Mouse (Mus musculus) MEL (cell line): ENCODE measurements around the gene Tmem54. TPM values are rescaled to one million over a fixed set of nuclear protein-coding genes. Genes with fewer than 3 reads are reported as not detected.

Source experiments
- DNase-seq: peaks from one replicate; pipeline ENCODE4 v3.0.0; 2011; ENCODE audit warnings: low read depth, low spot score
- H3K27ac ChIP-seq: 2 replicates; pipeline ENCODE4 v1.5.1; 2012; ENCODE audit warnings: low read depth, mild to moderate bottlenecking, control low read depth, low read length, moderate library complexity; ENCODE audit not compliant: control insufficient read depth
- H3K27me3 ChIP-seq, 2 experiments: fragments of 150-350 bp in 1 of 2; sonication (generic) in 1 of 2; 2 replicates each; pipeline ENCODE4 v1.6.1; 2012; ENCODE audit warnings: low read length in 2 of 2, mild to moderate bottlenecking in 2 of 2, improper control_type of control experiment in 1 of 2, moderate library complexity in 1 of 2; ENCODE audit not compliant: insufficient read depth in 2 of 2, control insufficient read depth in 1 of 2
- H3K36me3 ChIP-seq, 2 experiments: 2 replicates each; pipeline ENCODE4 v1.6.1; 2012 to 2014; ENCODE audit warnings: low read length in 2 of 2, improper control_type of control experiment in 1 of 2, inconsistent platforms in 1 of 2, mild to moderate bottlenecking in 1 of 2; ENCODE audit not compliant: insufficient read depth in 2 of 2, control insufficient read depth in 1 of 2
- H3K4me1 ChIP-seq, 2 experiments: fragments of 150-350 bp in 1 of 2; sonication (generic) in 1 of 2; 2 replicates each; pipeline ENCODE4 v1.6.1; 2012; ENCODE audit warnings: low read length in 2 of 2, improper control_type of control experiment in 1 of 2, mild to moderate bottlenecking in 1 of 2; ENCODE audit not compliant: insufficient read depth in 2 of 2, control insufficient read depth in 1 of 2
- H3K4me3 ChIP-seq, 2 experiments: fragments of 150-350 bp in 1 of 2; sonication (generic) in 1 of 2; 2 replicates each; pipeline ENCODE4 v1.5.1; 2012; ENCODE audit warnings: low read depth in 2 of 2, low read length in 2 of 2, mild to moderate bottlenecking in 2 of 2, moderate library complexity in 2 of 2, control low read depth in 1 of 2, improper control_type of control experiment in 1 of 2; ENCODE audit not compliant: control insufficient read depth in 1 of 2, insufficient read depth in 1 of 2
- H3K79me2 ChIP-seq: 2 replicates; pipeline ENCODE4 v1.6.1; 2012; ENCODE audit warnings: mild to moderate bottlenecking, low read length, moderate library complexity; ENCODE audit not compliant: control insufficient read depth, poor library complexity, insufficient read depth
- H3K9ac ChIP-seq: 2 replicates; pipeline ENCODE4 v1.6.1; 2012; ENCODE audit warnings: low read depth, mild to moderate bottlenecking, control low read depth, low read length, moderate library complexity; ENCODE audit not compliant: control insufficient read depth, poor library complexity, severe bottlenecking
- H3K9me3 ChIP-seq: fragments of 150-350 bp; sonication (generic); replicated peaks from 2 replicates; pipeline ENCODE4 v1.6.1; 2012; ENCODE audit warnings: mild to moderate bottlenecking, low read length, improper control_type of control experiment, moderate library complexity; ENCODE audit not compliant: insufficient read depth
- CHD1 ChIP-seq: IDR thresholded peaks from 2 replicates; pipeline ENCODE4 v1.6.1; 2012; ENCODE audit warnings: low read depth, mild to moderate bottlenecking, inconsistent platforms, low read length, improper control_type of control experiment
- CHD2 ChIP-seq: IDR thresholded peaks from 2 replicates; pipeline ENCODE4 v1.6.1; 2011; ENCODE audit warnings: low read length, improper control_type of control experiment
- CTCF ChIP-seq, 3 experiments: IDR thresholded peaks in 2 of 3; conservative IDR thresholded peaks in 1 of 3; 2 replicates each; pipeline ENCODE4 v1.5.1; 2011 to 2012; ENCODE audit warnings: low read length in 3 of 3, low read depth in 2 of 3, mild to moderate bottlenecking in 2 of 3, improper control_type of control experiment in 1 of 3, inconsistent platforms in 1 of 3, mixed read lengths in 1 of 3, moderate library complexity in 1 of 3; ENCODE audit not compliant: control insufficient read depth in 1 of 3, insufficient read depth in 1 of 3, poor library complexity in 1 of 3, severe bottlenecking in 1 of 3
- E2F4 ChIP-seq: IDR thresholded peaks from 2 replicates; pipeline ENCODE4 v1.6.1; 2011; ENCODE audit warnings: low read depth, low read length, improper control_type of control experiment, borderline replicate concordance
- GABPA ChIP-seq: IDR thresholded peaks from 2 replicates; pipeline ENCODE4 v1.6.1; 2012; ENCODE audit warnings: low read depth, mild to moderate bottlenecking, inconsistent platforms, low read length, improper control_type of control experiment, moderate library complexity
- JUND ChIP-seq: IDR thresholded peaks from 2 replicates; pipeline ENCODE4 v1.6.1; 2011; ENCODE audit warnings: low read depth, mild to moderate bottlenecking, improper control_type of control experiment, low read length
- KAT2A ChIP-seq: conservative IDR thresholded peaks from 2 replicates; pipeline ENCODE4 v1.6.1; 2012; ENCODE audit warnings: low read depth, low read length, improper control_type of control experiment, inconsistent platforms
- MAX ChIP-seq: IDR thresholded peaks from 2 replicates; pipeline ENCODE4 v1.6.1; 2011; ENCODE audit warnings: low read length, improper control_type of control experiment
- MXI1 ChIP-seq: IDR thresholded peaks from 2 replicates; pipeline ENCODE4 v1.6.1; 2011; ENCODE audit warnings: mild to moderate bottlenecking, low read depth, low read length, improper control_type of control experiment
- NRF1 ChIP-seq: IDR thresholded peaks from 2 replicates; pipeline ENCODE4 v1.6.1; 2014; ENCODE audit warnings: low read depth, mild to moderate bottlenecking, inconsistent platforms, low read length, improper control_type of control experiment, moderate library complexity; ENCODE audit not compliant: poor library complexity, insufficient read depth, severe bottlenecking
- POLR2A ChIP-seq, 2 experiments: IDR thresholded peaks; 2 replicates each; pipeline ENCODE4 v1.6.1; 2011 to 2012; ENCODE audit warnings: low read length in 2 of 2, mild to moderate bottlenecking in 2 of 2, control low read depth in 1 of 2, improper control_type of control experiment in 1 of 2, low read depth in 1 of 2, moderate library complexity in 1 of 2; ENCODE audit not compliant: control insufficient read depth in 1 of 2, insufficient read depth in 1 of 2, poor library complexity in 1 of 2
- RAD21 ChIP-seq: IDR thresholded peaks from 2 replicates; pipeline ENCODE4 v1.6.1; 2011; ENCODE audit warnings: mild to moderate bottlenecking, low read depth, low read length, improper control_type of control experiment
- SIN3A ChIP-seq: IDR thresholded peaks from 2 replicates; pipeline ENCODE4 v1.6.1; 2012; ENCODE audit warnings: low read length, improper control_type of control experiment, inconsistent platforms
- SMC3 ChIP-seq: IDR thresholded peaks from 2 replicates; pipeline ENCODE4 v1.6.1; 2011; ENCODE audit warnings: low read depth, low read length, improper control_type of control experiment
- TBP ChIP-seq: IDR thresholded peaks from 2 replicates; pipeline ENCODE4 v1.8.0; 2011; ENCODE audit warnings: low read depth, low read length, improper control_type of control experiment
- ZNF384 ChIP-seq: IDR thresholded peaks from 2 replicates; pipeline ENCODE4 v1.6.1; 2012; ENCODE audit warnings: low read depth, mild to moderate bottlenecking, inconsistent platforms, low read length, improper control_type of control experiment
- polyA plus RNA-seq, 2 experiments: library from polyadenylated mRNA; stranded (reverse) in 1 of 2; unstranded in 1 of 2; fragments of >175 nt in 1 of 2; fragments of >200 nt in 1 of 2; gene quantifications; 2 replicates each; pipeline versions ENCODE4 v1.2.1 to v1.2.4; 2012; ENCODE audit warnings: low replicate concordance in 2 of 2, low read depth in 1 of 2; ENCODE audit not compliant: insufficient read length in 2 of 2, insufficient read depth in 1 of 2, missing spikeins in 1 of 2
- total RNA-seq: library from RNA; depleted of rRNA; stranded (reverse); fragments of 300-350 nt; gene quantifications from 2 replicates; pipeline ENCODE4 v1.2.3, GENCODE M21; 2012

Gene Tmem54
- total and polyA plus RNA-seq, 3 experiments = not detected

- Histone ChIP-seq H3K9ac (no peak overlapping the region), H3K79me2 (no peaks in the 10 kb centered on the region), H3K27ac (no peak overlapping the region), H3K4me3 (no peak overlapping the region), H3K4me1 (no peaks in the 10 kb centered on the region), H3K27me3 (peaks cover 0 to 2% of the 10 kb centered on the region in 2 experiments; a peak in 1 of 4 replicates), H3K9me3 (no peaks in the 10 kb centered on the region), H3K36me3 (no peaks in the 10 kb centered on the region)
- no peak for DNase-seq
- no peak for TF ChIP-seq KAT2A
- no peak for TF ChIP-seq ZNF384
- no peak for TF ChIP-seq MXI1
- TF ChIP-seq POLR2A (IDR thresholded peaks at IDR 0.05; ENCODE audit: control insufficient read depth in 1 of 2, insufficient read depth in 1 of 2, low read depth in 1 of 2, low read length in 2 of 2, poor library complexity in 1 of 2) = no peak
- no peak for TF ChIP-seq CTCF (IDR thresholded peaks at IDR 0.05 in 2 of 3, conservative IDR thresholded peaks at IDR 0.05 in 1 of 3; ENCODE audit: control insufficient read depth in 1 of 3, insufficient read depth in 1 of 3, low read depth in 2 of 3, low read length in 3 of 3, poor library complexity in 1 of 3, severe bottlenecking in 1 of 3)
- no peak for TF ChIP-seq CHD1
- no peak for TF ChIP-seq E2F4
- TF ChIP-seq RAD21 = no peak
- no peak for TF ChIP-seq SMC3
- no peak for TF ChIP-seq NRF1
- no peak for TF ChIP-seq MAX
- no peak for TF ChIP-seq GABPA
- no peak for TF ChIP-seq SIN3A
- TF ChIP-seq TBP = no peak
- TF ChIP-seq JUND = no peak
- TF ChIP-seq CHD2 = no peak
Observed at GRCm38 (mm10) chr4:129112231-129112630, 6.9 kb downstream of the Tmem54 start.

GRCm38 (mm10) chr4:129113083-129113988 lies 8.0 kb downstream of the Tmem54 start:
- TF ChIP-seq ZNF384 = no peak
- TF ChIP-seq SMC3 = peak; percentile 75
- peak; percentile 40 for TF ChIP-seq RAD21
- no peak for TF ChIP-seq SIN3A
- peak in 2 of 3 experiments; percentile 50 to 86; a peak in 5 of 6 replicates for TF ChIP-seq CTCF (IDR thresholded peaks at IDR 0.05 in 2 of 3, conservative IDR thresholded peaks at IDR 0.05 in 1 of 3; ENCODE audit: control insufficient read depth in 1 of 3, insufficient read depth in 1 of 3, low read depth in 2 of 3, low read length in 3 of 3, poor library complexity in 1 of 3, severe bottlenecking in 1 of 3)
- DNase-seq = peak; percentile 69
- no peak overlapping the region for H3K9ac ChIP-seq
- no peak overlapping the region for H3K4me3 ChIP-seq
- no peaks in the 10 kb centered on the region for H3K9me3 ChIP-seq
- H3K4me1 ChIP-seq = no peaks in the 10 kb centered on the region
- no peaks in the 10 kb centered on the region for H3K79me2 ChIP-seq
- no peak overlapping the region for H3K27ac ChIP-seq
- no peaks in the 10 kb centered on the region for H3K36me3 ChIP-seq
- no peaks in the 10 kb centered on the region for H3K27me3 ChIP-seq
